25 mouse cellular contexts compared by ENCODE assay signal in the genomic region with DNA sequence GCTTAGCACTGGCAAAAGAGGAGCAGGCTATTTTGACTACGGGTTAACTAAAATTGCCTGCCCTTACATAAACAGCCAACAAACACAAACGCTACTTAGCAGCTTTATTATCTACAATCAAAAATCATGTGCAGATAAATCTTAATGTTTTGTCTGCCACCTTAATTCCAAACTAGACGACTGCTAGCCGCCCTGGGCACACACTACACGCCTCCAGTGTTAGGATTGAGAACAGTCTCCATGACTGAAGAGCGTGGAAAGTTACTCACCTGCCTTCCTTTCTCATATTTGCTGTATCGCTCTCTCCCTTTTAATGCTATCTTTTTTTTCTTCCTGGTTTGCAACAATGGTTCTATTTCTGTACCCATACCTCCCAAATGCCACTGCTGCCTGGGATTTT. TPM values are rescaled to one million over a fixed set of nuclear protein-coding genes. Genes with fewer than 3 reads are reported as not detected.
DNase-seq lines count a peak whose midpoint lies in the region; ATAC-seq and TF ChIP-seq lines count a peak whose summit lies in the region.
"Had no signal": no experiment of that assay in that cellular context is flagged by ENCODE, and none has a peak within 500 bp of the region (broad histone marks: within the 10 kb centered on the region; RNA-seq: fewer than 3 reads in every experiment).

No protein-coding gene starts in this region.

- no peak overlapping the region for H3K4me3 ChIP-seq in heart, embryonic 13.5 days
- no peak overlapping the region for H3K4me3 ChIP-seq in heart, embryonic 16.5 days (ENCODE audit: low read length)
- H3K4me3 ChIP-seq in heart, adult 2 months, result no peak overlapping the region
- peak overlapping the region; percentile 45 to 72 (median 54) for H3K4me3 ChIP-seq in CH12.LX (replicated peaks in 1 of 3; ENCODE audit: low read depth in 2 of 3, low read length in 2 of 3, poor library complexity in 1 of 3)
- no peak overlapping the region for H3K4me3 ChIP-seq in intestine, embryonic 16.5 days (ENCODE audit: low read length)
- H3K4me3 ChIP-seq: forebrain, embryonic 10.5 days; forebrain, embryonic 13.5 days had no signal

- no peaks in the 10 kb centered on the region for H3K36me3 ChIP-seq in heart, embryonic 13.5 days
- H3K36me3 ChIP-seq in heart, embryonic 16.5 days (ENCODE audit: control insufficient read depth, insufficient read depth), result no peaks in the 10 kb centered on the region
- peaks cover 24% of the 10 kb centered on the region for H3K36me3 ChIP-seq in heart, adult 2 months (ENCODE audit: control insufficient read depth, insufficient read depth, low read length)
- peaks cover 2 to 13% of the 10 kb centered on the region in 2 experiments for H3K36me3 ChIP-seq in CH12.LX (replicated peaks in 1 of 2; ENCODE audit: control insufficient read depth in 1 of 2, insufficient read depth in 1 of 2, low read length in 1 of 2)
- H3K36me3 ChIP-seq in intestine, embryonic 16.5 days (ENCODE audit: control insufficient read depth, insufficient read depth, low read length), result no peaks in the 10 kb centered on the region

- WGBS in heart, embryonic 13.5 days, result 64% methylated on average over 7 of the region's 7 CpGs
- 57% methylated on average over 7 of the region's 7 CpGs for WGBS in heart, embryonic 16.5 days
- 64% methylated on average over 7 of the region's 7 CpGs for WGBS in heart, adult 2 months
- 82% methylated on average over 7 of the region's 7 CpGs for WGBS in intestine, embryonic 16.5 days

- H3K27me3 ChIP-seq in heart, embryonic 13.5 days (replicated peaks), result no peaks in the 10 kb centered on the region
- H3K27me3 ChIP-seq in heart, embryonic 16.5 days (ENCODE audit: control insufficient read depth, insufficient read depth, low read length), result no peaks in the 10 kb centered on the region
- no peaks in the 10 kb centered on the region for H3K27me3 ChIP-seq in heart, adult 2 months (ENCODE audit: control insufficient read depth, insufficient read depth, low read length)
- no peaks in the 10 kb centered on the region for H3K27me3 ChIP-seq in CH12.LX (replicated peaks)
- H3K27me3 ChIP-seq in intestine, embryonic 16.5 days (replicated peaks; ENCODE audit: control insufficient read depth, insufficient read depth, low read length), result no peaks in the 10 kb centered on the region
- H3K27me3 ChIP-seq: forebrain, embryonic 13.5 days had no signal

- H3K4me2 ChIP-seq in heart, embryonic 13.5 days, result peak overlapping the region; percentile 35
- peak overlapping the region; percentile 43 for H3K4me2 ChIP-seq in heart, embryonic 16.5 days (ENCODE audit: low read depth, low read length)
- H3K4me2 ChIP-seq in CH12.LX (ENCODE audit: insufficient read depth, low read depth, poor library complexity, severe bottlenecking), result peak overlapping the region; percentile 85
- no peak overlapping the region for H3K4me2 ChIP-seq in intestine, embryonic 16.5 days (ENCODE audit: low read depth, low read length)
- H3K4me2 ChIP-seq: forebrain, embryonic 13.5 days; hindbrain, embryonic 14.5 days had no signal

- in situ Hi-C loops in CH12.LX (cut with MboI; ENCODE audit: low pct_ligation_motif_present, low pct_unique_long_range_greater_than_20kb, low sequenced_read_pairs), result no loop called here

- H3K9ac ChIP-seq in heart, embryonic 13.5 days, result peak overlapping the region; percentile 40; the same call in 1 of the 2 replicates
- H3K9ac ChIP-seq in heart, embryonic 16.5 days (ENCODE audit: low read length), result peak overlapping the region; percentile 30; the same call in 1 of the 2 replicates
- no peak overlapping the region for H3K9ac ChIP-seq in heart, adult 2 months (ENCODE audit: low read depth, low read length)
- peak overlapping the region; percentile 84 for H3K9ac ChIP-seq in CH12.LX (ENCODE audit: insufficient read depth, low read depth)
- no peak overlapping the region for H3K9ac ChIP-seq in intestine, embryonic 16.5 days (ENCODE audit: low read depth, low read length)
- H3K9ac ChIP-seq: forebrain, embryonic 13.5 days; hindbrain, embryonic 14.5 days had no signal

- ATAC-seq in heart, embryonic 13.5 days (ENCODE audit: extremely low read depth, insufficient number of reproducible peaks, low FRiP score, low TSS enrichment), result no peak
- ATAC-seq in heart, embryonic 16.5 days (replicated peaks; ENCODE audit: extremely low read depth, insufficient read depth, low FRiP score), result no peak
- ATAC-seq in intestine, embryonic 16.5 days, result no peak
- ATAC-seq: activated CD4-positive, CD25-positive, alpha-beta regulatory T cell, adult 4 months; CD4-positive, CD25-positive, alpha-beta regulatory T cell, adult 4 months; forebrain, embryonic 13.5 days; forebrain, embryonic 16.5 days; hindbrain, postnatal 0 days; inflammation-experienced regulatory T-cells, adult 6 months; intestine, postnatal 0 days had no signal

- H3K4me1 ChIP-seq in heart, embryonic 13.5 days, result peaks cover 38% of the 10 kb centered on the region
- peaks cover 17% of the 10 kb centered on the region for H3K4me1 ChIP-seq in heart, embryonic 16.5 days (ENCODE audit: control insufficient read depth, insufficient read depth, low read length)
- H3K4me1 ChIP-seq in heart, adult 2 months (ENCODE audit: control insufficient read depth, insufficient read depth, low read length), result peaks cover 10% of the 10 kb centered on the region
- H3K4me1 ChIP-seq in CH12.LX (ENCODE audit: control insufficient read depth in 1 of 2, insufficient read depth in 2 of 2), result peaks cover 3 to 38% of the 10 kb centered on the region in 2 experiments
- H3K4me1 ChIP-seq in intestine, embryonic 16.5 days (ENCODE audit: control insufficient read depth, insufficient read depth, low read length), result no peaks in the 10 kb centered on the region; the same call in 1 of the 2 replicates
- H3K4me1 ChIP-seq: forebrain, embryonic 10.5 days; forebrain, embryonic 13.5 days had no signal

- peak; percentile 35 for DNase-seq in heart, adult 11 months
- no peak for DNase-seq in heart, adult 9 months (ENCODE audit: low spot score in 2 of 2)
- DNase-seq in heart, postnatal 4 days, result no peak
- no peak for DNase-seq in heart, adult 2 months
- no peak for DNase-seq in CH12.LX (ENCODE audit: extremely low read depth)
- DNase-seq: adrenal gland, adult 8-10 months; adrenal gland, postnatal 25 days; cerebellum, adult 11-12 months; cerebellum, adult 9-10 months; cerebellum, postnatal 14 days; gastrocnemius, postnatal 25 days; kidney, adult 2 months had no signal

- H3K27ac ChIP-seq in heart, embryonic 13.5 days (replicated peaks), result peak overlapping the region; percentile 79
- peak overlapping the region; percentile 69 for H3K27ac ChIP-seq in heart, embryonic 16.5 days (ENCODE audit: low read length)
- H3K27ac ChIP-seq in heart, adult 2 months, result no peak overlapping the region
- H3K27ac ChIP-seq in CH12.LX (ENCODE audit: insufficient read depth, low read depth), result peak overlapping the region; percentile 86
- H3K27ac ChIP-seq in intestine, embryonic 16.5 days (ENCODE audit: low read length), result no peak overlapping the region
- H3K27ac ChIP-seq: forebrain, embryonic 10.5 days; forebrain, embryonic 13.5 days; hindbrain, embryonic 14.5 days; hindbrain, postnatal 0 days; kidney, postnatal 0 days had no signal

- no peak for TF ChIP-seq EP300 in heart, adult 2 months (IDR thresholded peaks at IDR 0.05; ENCODE audit: insufficient read depth, low read depth, low read length)
- no peak for TF ChIP-seq EP300 in CH12.LX (IDR thresholded peaks at IDR 0.05; ENCODE audit: low read length)

- no peak for TF ChIP-seq RAD21 in CH12.LX (IDR thresholded peaks at IDR 0.05; ENCODE audit: low read depth, low read length)

- dilution Hi-C loops in CH12.LX (cut with MboI; ENCODE audit: extremely low pct_ligation_motif_present, extremely low pct_unique_long_range_greater_than_20kb, low sequenced_read_pairs), result no loop called here

- intact Hi-C loops in heart, adult 2 months (cut with DNase I), result no loop called here

- no peak for TF ChIP-seq POLR2A in heart, adult 2 months (IDR thresholded peaks at IDR 0.05; ENCODE audit: insufficient read depth, low read depth, low read length)
- TF ChIP-seq POLR2A in CH12.LX (IDR thresholded peaks at IDR 0.05; ENCODE audit: low read depth, low read length), result no peak

- H3K79me2 ChIP-seq in heart, adult 2 months (replicated peaks; ENCODE audit: control insufficient read depth, insufficient read depth, low read length), result peaks cover 2% of the 10 kb centered on the region
- H3K79me2 ChIP-seq in CH12.LX (replicated peaks; ENCODE audit: control insufficient read depth, extremely low read depth, insufficient read depth, poor library complexity, severe bottlenecking), result peaks cover 58% of the 10 kb centered on the region

- no peaks in the 10 kb centered on the region for H3K9me3 ChIP-seq in heart, embryonic 13.5 days
- no peaks in the 10 kb centered on the region for H3K9me3 ChIP-seq in heart, embryonic 16.5 days (replicated peaks; ENCODE audit: control insufficient read depth, low read length)
- peaks cover 4% of the 10 kb centered on the region for H3K9me3 ChIP-seq in CH12.LX (replicated peaks; ENCODE audit: low read length)
- H3K9me3 ChIP-seq in intestine, embryonic 16.5 days (ENCODE audit: control insufficient read depth, low read length), result no peaks in the 10 kb centered on the region
- H3K9me3 ChIP-seq: forebrain, embryonic 10.5 days; forebrain, embryonic 13.5 days had no signal

- no peak for TF ChIP-seq CTCF in heart, adult 2 months (IDR thresholded peaks at IDR 0.05)
- TF ChIP-seq CTCF in CH12.LX (conservative IDR thresholded peaks at IDR 0.05 in 1 of 2, IDR thresholded peaks at IDR 0.05 in 1 of 2; ENCODE audit: low read depth in 2 of 2, low read length in 2 of 2), result no peak

TF ChIP-seq in CH12.LX, 34 proteins besides CTCF, POLR2A, EP300 and RAD21 (continues in another document):
- TF ChIP-seq E2F4 (IDR thresholded peaks at IDR 0.05; ENCODE audit: insufficient replicate concordance, low read depth, low read length), result no peak
- no peak for TF ChIP-seq NRF1 (IDR thresholded peaks at IDR 0.05; ENCODE audit: low read depth, low read length)
- TF ChIP-seq MXI1 (IDR thresholded peaks at IDR 0.05; ENCODE audit: low read depth, low read length), result no peak
- no peak for TF ChIP-seq TCF12 (IDR thresholded peaks at IDR 0.05; ENCODE audit: low read depth, low read length)
- no peak for TF ChIP-seq ZC3H11A (IDR thresholded peaks at IDR 0.05; ENCODE audit: low read depth, low read length)
- TF ChIP-seq IRF4 (IDR thresholded peaks at IDR 0.05; ENCODE audit: low read depth, low read length), result no peak
- TF ChIP-seq JUND (conservative IDR thresholded peaks at IDR 0.05; ENCODE audit: low read depth, low read length), result no peak
- TF ChIP-seq ETS1 (conservative IDR thresholded peaks at IDR 0.05; ENCODE audit: low read depth, low read length), result no peak

RNA-seq across cellular contexts. Expression of gene Nek7, which starts 12.1 kb away (rescaled TPM):
- polyA plus RNA-seq in heart, embryonic 13.5 days (2015; fragmentation: Nextera tagmentation; extraction: Ambion mirVana), result 39.4 and 40.8 TPM in 2 replicates
- total RNA-seq in heart, postnatal 4 days (2021), result 10 to 100 TPM; 50.3 to 52.8 TPM
- 43.7 and 47.8 TPM in 2 replicates for polyA plus RNA-seq in heart, embryonic 16.5 days (2015; fragmentation: Nextera tagmentation; extraction: Ambion mirVana)
- 10 to 100 TPM; 69.9 to 79.7 TPM for total RNA-seq in heart, adult 2 months (2021)
- 17.3 and 40.0 TPM in 2 replicates for polyA plus RNA-seq in heart, adult 2 months (2012; rRNA removed)
- 29.1 and 34.1 TPM in 2 replicates for total RNA-seq in CH12.LX (2012; rRNA removed)
- total RNA-seq in CH12.LX (2014; rRNA removed), result 75.1 and 86.1 TPM in 2 replicates
- 61.8 and 63.7 TPM in 2 replicates for polyA plus RNA-seq in CH12.LX (2012; ENCODE audit: insufficient read length, low read depth)
- 18.3 and 19.2 TPM in 2 replicates for polyA plus RNA-seq in intestine, embryonic 16.5 days (2015; fragmentation: Nextera tagmentation; extraction: Ambion mirVana)

Comparison
In these comparisons a context has a peak if more than half of its experiments do, and no peak if none do; other contexts are left out.
1. H3K27ac ChIP-seq: peak in heart, embryonic 13.5 days (single experiment), heart, embryonic 16.5 days (single experiment) and CH12.LX (single experiment); none in heart, adult 2 months (single experiment) and intestine, embryonic 16.5 days (single experiment).
2. H3K9ac ChIP-seq: peak in heart, embryonic 13.5 days (single experiment), heart, embryonic 16.5 days (single experiment) and CH12.LX (single experiment); none in heart, adult 2 months (single experiment) and intestine, embryonic 16.5 days (single experiment).
3. H3K4me3 ChIP-seq: peak in CH12.LX (3 of 3); none in heart, embryonic 13.5 days (single experiment), heart, embryonic 16.5 days (single experiment), heart, adult 2 months (single experiment) and intestine, embryonic 16.5 days (single experiment).